Mouse (Mus musculus): Measurements from ENCODE around the gene Snn.

- TF ChIP-seq POLR2A (IDR thresholded peaks at IDR 0.05; ENCODE audit: extremely low read depth, insufficient read depth, low read length) (no peak), CTCF (IDR thresholded peaks at IDR 0.05; ENCODE audit: extremely low read depth, insufficient read depth, low read length) (no peak)
These were observed 35.9 kb upstream of the Snn start for GRCm38 (mm10) chr16:11024841-11025240.
